Mouse (Mus musculus) T-helper 2 cell (primary cell): ENCODE data around the gene Bmp8a.
"Not testable (repeated sequence)": the region's sequence is repeated elsewhere in the genome, so short reads cannot be mapped to it uniquely, and the experiment has no call there.

Experiments
- in situ Hi-C: fragments of 300-600 bp; cut with MboI, MseI; formaldehyde crosslinking; loops from one replicate; pipeline ENCODE4 v1.15.1; 2025; ENCODE audit warnings: high pct_unique_total_duplicates

The Bmp8a gene

DNA sequence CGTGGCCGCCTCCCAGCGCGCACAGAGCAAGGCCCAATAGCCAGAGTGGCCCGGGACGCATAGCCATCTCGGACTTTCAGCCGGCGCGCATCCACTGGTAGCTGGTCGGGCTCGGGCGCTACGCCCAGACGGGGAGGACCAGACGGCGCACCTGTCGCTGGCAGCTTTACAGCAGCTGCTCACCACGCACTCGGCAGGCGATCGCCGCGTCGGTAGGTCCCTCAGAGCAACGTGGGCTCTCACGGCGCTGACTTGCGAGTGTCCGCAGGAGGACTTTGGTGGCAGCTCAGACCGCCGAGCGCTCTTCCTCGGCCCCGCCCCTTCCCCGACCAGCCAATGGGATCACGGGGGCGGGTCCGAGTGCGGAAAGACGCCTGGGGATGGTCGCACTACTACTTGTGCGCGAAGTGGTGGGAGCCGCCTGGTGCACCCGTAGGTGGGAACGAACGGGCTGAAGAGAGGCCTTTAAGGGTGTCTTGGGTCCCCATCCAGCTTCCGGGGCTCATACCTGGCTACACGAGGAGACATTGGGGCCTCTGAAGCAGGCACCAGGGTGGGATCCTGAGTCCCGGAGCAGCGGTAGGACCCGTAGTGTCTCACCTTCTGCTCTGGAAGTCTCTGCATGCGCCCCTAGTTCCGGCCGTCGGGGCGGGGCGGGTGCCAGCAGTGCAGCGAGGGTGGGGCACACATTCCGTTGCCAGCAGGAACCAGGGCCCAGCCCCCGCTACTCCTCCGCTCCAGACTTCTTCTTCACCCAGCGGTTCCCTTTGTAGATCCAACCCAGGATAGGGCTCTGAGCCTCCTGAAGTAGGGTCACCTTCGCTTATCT is at the start of gene Bmp8a:
Bmp8a (minus strand) TSS at position 611 of the 829 bp plus-strand sequence.
- in situ Hi-C loops = no loop called here

GRCm38 (mm10) chr4:123392187-123392586 is 49.1 kb upstream of the Bmp8a start:
- in situ Hi-C loops = loop anchor here (10.0 kb wide), 1 partner anchor 513 kb away; the partner anchor contains the start of gene Mycbp

GRCm38 (mm10) chr4:123385028-123385427 is 42.0 kb upstream of the Bmp8a start:
- in situ Hi-C loops = no loop called here

DNA sequence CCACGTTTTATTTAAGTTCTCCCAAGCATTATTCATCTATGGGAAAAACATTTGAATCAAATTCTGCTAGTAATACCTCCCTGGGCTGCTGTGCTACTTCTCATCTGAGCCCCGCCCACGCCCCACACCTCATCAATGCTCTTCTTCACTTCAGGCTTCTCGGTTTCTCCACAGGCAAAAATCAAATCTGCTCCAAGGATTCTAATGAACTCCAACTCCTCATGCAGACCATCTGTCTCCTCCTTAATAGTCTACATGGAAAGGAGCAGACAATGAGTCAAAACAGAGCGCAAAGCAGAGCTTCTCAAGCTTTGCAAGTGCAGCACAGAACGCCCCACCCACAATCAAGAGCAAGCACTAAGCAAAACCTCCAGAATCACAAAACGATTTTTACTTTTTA is 40.1 kb upstream of the Bmp8a start:
- in situ Hi-C loops = no loop called here

GRCm38 (mm10) chr4:123382051-123382450 is 39.0 kb upstream of the Bmp8a start:
- in situ Hi-C loops = no loop called here

GRCm38 (mm10) chr4:123381598-123381997 is 38.5 kb upstream of the Bmp8a start:
- in situ Hi-C loops = no loop called here

DNA sequence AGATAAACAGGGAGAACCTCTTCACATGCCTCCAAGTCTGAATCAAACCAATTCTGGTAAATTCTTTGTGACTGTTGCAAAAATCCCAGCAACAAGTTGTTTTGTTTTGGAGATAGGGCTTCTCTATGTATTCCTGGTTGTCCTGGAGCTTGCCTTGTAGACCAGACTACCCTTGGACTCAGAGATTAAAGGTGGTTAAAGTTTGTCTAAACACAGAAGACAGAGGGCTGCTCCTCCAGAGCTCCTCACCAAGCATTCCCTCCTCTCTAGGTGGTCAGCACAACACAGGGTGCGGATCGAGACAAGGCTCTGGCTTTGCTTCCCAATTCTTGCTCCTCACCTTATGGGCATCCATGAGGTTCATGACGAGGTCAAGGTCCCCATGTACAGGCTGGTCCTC is 33.0 kb upstream of the Bmp8a start:
- in situ Hi-C loops = loop anchor here (10.0 kb wide), 1 partner anchor 71 kb away; no protein-coding TSS in a partner anchor

- in situ Hi-C loops = loop anchor here (5.0 to 10.0 kb wide), 2 partner anchors 70 to 73 kb away; no protein-coding TSS in a partner anchor
Measured at GRCm38 (mm10) chr4:123374316-123375008, 31.4 kb upstream of the Bmp8a start.

DNA sequence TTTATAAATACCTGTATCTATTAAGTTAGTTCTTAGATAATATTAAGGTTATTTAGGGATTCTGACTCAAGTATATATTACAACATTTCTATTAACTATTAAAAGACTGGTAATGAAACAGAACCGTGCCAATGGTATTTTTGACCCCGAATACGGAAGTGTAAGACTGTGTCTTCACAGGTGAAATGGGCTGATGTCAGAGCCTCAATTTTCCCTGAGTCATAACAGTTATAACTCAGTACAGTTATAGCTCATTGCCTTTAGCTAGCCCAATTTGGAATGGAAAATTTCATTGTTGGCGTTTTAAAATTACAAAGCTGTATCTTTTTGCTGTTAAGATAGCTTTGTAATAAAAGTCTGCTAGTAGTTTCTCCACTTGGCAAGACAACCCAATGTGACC is 20.5 kb upstream of the Bmp8a start:
- in situ Hi-C loops = no loop called here

DNA sequence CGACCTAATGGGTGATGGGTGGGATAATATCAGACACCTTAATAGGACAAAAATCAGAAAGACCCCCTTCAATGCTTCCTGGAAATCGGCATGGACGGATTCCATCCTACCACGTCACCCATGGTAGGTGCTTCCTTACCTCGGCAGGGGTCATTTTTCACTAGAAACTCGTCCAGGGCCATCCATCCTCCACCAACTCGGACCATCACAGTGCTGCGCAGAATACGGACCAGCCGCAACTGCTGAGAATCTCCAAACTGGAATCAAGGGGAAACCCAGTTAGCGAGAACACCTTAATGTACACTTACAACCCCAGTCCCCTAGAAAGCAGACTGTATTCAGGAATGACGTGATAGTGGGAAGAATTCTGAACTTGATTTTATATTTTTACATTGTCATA is 17.7 kb upstream of the Bmp8a start:
- in situ Hi-C loops = no loop called here

DNA sequence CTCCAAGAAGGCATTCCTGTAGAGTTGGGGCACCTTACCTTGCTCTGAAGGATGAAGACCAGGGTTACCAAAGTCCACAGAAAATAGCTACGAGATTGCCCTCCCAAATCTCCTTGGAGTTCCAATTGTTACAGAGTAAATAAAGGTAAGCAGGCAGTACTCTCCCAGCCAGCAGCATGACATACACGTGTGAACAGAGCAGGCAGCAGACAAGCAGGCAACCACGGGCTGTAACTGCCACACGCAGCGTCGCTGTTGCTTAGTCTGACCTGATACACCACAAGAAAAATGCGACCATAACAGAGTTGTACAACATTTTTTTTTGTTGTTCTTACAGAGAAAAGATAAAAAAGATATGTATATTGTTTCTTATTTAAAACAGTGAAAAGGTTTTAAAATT is 15.6 kb upstream of the Bmp8a start:
- in situ Hi-C loops = no loop called here

DNA sequence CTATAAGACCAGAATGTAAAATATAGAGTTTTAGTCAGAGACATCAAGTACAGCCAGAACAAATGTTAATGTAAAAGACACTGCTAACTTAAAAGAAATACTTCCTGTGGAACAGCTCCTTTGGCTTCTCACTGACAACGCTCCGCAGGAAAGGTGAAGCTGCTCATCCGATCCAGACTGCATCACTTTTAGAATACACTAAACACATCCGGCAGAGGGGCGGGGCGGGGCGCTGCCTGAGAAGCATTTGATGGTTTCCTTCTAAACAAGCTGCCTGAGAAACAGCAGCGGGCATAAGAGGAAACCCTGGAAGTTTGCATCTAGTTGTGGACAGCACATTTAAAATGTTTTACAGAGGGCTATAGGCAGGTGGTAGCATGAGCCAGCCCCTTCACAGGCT is 12.9 kb upstream of the Bmp8a start:
- in situ Hi-C loops = no loop called here

DNA sequence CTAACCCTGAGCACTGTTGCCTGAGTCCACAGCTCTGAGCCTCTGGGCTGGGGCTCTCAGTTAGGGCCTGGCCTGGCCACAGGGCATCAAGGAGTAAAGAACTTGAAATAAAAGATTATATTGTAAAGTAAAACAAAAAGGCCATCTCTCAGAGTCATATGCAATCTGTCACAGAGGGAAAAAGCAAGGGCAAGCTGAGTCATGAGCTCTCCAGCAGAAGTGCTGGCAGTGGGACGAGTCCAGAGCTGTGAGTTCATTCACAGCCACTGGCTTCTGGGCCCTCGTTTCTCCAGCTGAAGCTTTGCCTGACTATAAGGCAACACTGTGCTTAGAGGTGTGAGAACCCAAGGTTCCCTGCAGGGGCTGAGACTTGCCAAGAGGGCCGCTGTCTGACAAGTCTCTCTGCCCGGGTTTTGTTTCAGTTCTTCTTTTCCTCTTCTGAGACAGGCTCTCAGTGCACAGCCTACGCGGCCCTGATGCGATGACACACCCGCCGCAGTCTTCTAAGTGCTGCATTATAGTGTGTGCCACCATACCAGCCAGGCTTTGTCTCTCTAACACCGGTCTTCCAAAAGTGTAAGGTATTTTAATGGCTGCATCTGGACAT is 10.3 kb upstream of the Bmp8a start:
- in situ Hi-C loops = no loop called here

DNA sequence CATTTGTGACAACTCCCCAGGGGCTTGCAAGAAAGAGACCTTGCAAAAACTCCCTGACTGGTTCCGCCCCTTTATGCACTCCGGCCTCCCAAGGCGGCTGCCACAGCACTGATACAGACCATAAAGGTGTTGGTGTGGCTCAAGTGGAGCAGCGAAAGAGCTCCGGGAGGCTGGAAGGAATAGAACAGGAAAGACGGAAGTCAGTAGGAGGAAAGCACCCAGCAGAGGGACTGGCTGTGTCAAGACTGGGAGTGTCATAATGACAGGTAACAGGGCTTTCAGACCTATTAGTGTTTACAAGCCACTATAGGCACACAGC is 378 bp upstream of the Bmp8a start:
- in situ Hi-C loops = no loop called here

GRCm38 (mm10) chr4:123342091-123342641 is 886 bp downstream of the Bmp8a start:
- in situ Hi-C loops = no loop called here

- in situ Hi-C loops = no loop called here
Measured at GRCm38 (mm10) chr4:123340232-123340631, 2.8 kb downstream of the Bmp8a start.

- in situ Hi-C loops = no loop called here
Measured at GRCm38 (mm10) chr4:123337693-123338092, 5.4 kb downstream of the Bmp8a start.

DNA sequence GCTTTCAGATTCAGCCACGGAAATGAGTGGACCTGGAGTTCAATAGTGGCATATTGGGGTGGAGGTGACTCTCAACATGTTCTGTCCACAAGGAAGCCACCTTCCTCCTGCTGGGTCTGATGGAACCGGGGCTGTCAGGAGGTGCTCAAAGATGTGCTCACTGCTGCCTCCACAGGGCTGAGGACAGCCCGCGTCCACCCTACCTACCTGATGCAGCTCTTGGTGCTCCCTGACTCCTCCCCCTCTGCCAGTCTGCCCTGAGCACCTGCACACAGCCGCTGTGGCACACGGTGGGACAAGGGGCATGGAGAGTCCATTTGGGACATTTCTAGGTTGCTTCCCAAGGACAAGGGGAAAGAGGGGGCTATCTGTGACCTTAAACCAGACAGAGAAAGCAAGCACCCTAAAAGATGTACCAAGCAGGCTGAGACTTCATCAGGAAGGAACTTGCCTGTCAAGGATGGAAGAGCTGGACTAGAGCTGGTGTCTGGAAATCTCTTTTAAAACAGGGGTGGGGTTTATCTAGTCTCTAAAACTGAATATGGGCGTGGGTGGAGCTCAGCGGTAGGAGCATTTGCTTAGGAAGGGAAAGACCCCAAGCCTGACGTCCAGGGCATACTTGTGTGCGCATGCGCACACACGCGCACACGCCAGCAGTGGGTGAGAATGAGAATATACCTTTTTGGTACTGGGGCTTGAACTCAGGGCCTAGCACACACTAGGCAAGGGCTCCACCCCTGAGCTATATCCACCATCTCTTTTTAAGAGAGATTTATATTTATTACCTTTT is 7.1 kb downstream of the Bmp8a start:
- in situ Hi-C loops = no loop called here

DNA sequence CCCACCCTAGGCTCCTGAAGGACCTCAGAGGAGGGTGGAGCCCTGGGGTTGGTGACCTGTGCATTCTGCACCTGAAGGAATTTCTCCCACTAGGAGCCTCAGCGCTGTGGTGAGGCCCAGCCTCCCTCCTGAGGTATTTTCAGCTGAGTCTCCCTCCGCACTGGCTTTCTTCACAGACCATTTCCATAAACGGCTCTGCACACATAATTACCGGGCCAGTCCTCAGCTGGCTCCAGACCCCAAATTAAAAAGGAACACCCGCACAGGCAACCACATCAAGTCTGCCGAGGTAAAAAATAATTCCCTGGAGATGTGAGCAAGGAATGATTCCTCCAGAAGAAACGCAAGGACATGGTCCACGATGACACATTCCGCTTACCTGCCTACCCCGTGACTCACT is 7.8 kb downstream of the Bmp8a start:
- in situ Hi-C loops = not testable (repeated sequence)

DNA sequence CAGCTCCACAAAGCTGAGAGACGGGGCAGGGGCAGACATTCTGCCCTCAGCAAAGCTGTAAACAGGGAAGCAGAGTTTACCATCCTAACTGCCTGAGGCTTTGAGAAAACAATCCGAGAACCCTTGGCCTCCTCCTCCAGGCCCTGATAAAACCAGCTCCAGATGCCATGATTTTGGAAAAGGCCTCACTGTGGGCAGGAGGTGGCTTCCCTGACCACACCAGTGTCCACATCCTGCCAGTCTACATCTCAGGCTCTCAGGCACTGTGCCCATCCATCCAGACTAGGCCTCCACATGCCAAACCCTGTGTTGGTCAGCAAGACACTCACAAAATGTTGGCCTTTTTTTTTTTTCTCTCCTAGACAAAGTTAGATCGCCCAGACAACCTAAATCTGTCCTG is 8.9 kb downstream of the Bmp8a start:
- in situ Hi-C loops = no loop called here

- in situ Hi-C loops = no loop called here
Measured at GRCm38 (mm10) chr4:123333151-123333550, 9.9 kb downstream of the Bmp8a start.

DNA sequence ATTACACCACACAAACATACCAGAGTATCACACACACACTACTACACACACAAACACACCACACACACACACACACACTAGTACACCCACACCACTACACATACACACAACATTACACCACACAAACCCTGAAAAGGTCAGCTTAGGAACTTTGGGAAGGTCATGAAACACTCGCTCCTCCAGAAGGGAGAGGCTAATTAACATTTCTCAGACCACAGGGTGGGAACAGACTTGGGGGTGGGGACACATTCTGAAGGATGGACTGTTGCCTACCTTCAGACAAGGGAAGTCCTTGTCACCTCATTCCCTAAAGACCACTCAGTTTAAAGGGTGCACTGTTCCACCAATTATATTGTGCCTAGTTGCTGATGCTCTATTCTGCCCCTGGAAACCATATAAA is 11.1 kb downstream of the Bmp8a start:
- in situ Hi-C loops = not testable (repeated sequence)
